Mouse (Mus musculus): ENCODE results near the gene Gm21974.
"Not testable (repeated sequence)": the region's sequence is repeated elsewhere in the genome, so short reads cannot be mapped to it uniquely, and the experiment has no call there.

Gene Gm21974

DNA sequence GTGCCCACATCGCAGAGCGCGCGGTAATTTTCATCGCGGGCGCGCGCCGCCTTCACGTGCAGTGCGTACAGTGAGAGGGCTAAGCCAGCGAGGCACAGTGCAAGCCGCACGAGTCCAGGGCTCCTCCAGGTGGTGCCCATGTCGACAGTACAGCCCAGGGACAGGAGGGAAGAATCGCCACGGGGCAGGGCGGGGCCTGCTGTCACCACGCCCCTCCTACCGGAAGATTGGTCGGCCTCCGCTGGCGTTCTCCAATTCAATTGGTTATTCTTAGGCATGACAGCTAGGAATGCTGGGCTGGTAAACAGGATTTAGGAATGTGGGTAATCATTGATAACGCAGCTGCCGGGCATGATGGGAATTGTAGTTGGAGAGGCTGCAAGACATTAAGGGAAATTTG lies at the start of gene Gm21974, which contains the start of gene Vkorc1:
TSS of gene Gm21974 (minus strand) at position 13 of the 400 bp plus-strand sequence.
TSS of gene Vkorc1 (minus strand) at position 176 of the 400 bp plus-strand sequence.
- peak; percentile 97 for DNase-seq (ENCODE audit: low spot score)

DNA sequence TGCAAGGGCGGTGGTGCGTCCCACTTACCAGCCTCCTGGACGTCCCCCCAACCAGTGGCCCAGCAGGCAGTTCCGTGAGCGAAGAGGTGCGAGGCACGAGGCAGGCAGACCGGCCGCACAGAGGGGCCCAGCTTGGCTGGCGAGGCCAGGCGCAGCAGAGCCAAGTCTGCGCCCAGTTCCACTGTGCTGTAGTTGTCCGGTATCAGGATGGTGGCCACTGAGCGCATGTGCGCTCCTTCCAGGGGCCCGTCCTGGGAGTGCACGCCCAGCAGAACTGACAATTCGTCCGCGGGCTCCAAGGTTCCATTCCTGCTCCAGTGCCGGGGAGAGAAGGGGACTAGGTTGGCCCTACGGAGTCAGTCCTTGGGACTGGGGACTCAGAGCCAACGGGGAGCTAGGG lies 49.4 kb upstream of the Gm21974 start:
- peak; percentile 49 for DNase-seq (ENCODE audit: low spot score)

DNA sequence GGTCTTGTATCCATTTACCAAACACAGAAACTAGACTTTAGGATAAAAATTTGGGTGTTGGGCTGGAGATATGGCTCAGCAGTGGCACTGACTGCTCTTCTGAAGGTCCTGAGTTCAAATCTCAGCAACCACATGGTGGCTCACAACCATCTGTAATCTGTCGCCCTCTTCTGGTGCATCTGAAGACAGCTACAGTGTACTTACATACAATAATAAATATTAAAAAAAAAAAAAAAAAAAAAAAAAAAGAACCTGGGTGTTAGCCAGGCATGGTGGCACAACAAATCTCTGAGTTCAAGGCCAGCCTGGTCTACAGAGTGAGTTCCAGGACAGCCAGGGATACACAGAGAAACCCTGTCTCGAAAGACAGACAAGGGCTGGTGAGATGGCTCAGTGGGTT lies 46.8 kb upstream of the Gm21974 start:
- not testable (repeated sequence) for DNase-seq (ENCODE audit: low spot score)

DNA sequence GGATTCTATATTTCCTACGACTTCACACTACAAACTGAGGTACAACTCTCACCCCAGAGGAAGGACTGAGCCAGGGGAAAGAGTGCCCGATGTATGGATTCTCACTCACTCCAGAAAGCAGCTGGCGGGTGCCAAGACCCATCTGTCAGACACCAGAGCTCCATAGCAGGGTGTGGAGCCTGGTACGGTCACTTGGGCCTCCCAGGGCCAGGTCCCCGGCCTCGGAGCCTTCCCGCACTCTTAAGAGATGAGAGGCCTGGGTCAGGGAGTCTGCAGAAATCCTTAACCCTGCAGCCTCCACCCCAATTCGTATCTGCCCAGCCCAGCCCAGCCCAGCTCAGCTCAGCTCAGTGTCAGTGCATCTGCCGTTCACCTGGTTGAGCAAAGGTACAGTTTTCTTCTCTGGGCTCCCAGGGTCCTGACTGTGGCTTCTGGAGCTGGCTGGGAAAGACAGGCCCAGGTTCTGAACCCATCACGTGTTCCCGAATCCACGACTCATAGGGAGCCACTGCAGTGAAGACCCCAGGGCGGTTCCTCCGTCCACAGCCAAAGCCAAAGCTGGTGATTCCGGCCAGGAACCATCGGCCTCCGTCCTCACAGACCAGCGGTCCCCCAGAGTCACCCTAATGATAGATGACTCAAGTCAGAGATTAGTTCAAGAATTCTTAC lies 41.1 kb upstream of the Gm21974 start:
- DNase-seq (ENCODE audit: low spot score) = no peak

DNA sequence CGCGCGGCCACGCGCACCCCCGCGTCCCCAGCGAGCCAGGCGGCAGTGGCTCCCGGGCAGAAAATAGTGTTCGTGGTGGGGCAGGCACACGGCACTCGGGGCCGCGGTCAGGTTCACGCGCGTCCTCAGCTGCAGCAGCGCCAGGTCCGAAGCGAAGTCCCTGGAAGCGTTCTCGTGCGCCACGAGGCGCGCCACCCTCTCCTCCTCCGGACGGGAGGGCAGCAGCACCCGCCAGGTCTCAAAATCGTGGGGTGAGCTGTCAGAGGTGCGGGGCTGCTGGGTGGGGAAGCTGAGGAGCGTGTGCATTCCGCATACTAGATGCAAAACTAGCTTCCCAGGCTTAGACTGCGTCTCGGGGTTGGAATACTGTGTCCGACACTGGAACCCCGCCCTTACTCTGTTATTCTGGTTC lies 40.5 kb upstream of the Gm21974 start:
- DNase-seq (ENCODE audit: low spot score) = no peak

DNA sequence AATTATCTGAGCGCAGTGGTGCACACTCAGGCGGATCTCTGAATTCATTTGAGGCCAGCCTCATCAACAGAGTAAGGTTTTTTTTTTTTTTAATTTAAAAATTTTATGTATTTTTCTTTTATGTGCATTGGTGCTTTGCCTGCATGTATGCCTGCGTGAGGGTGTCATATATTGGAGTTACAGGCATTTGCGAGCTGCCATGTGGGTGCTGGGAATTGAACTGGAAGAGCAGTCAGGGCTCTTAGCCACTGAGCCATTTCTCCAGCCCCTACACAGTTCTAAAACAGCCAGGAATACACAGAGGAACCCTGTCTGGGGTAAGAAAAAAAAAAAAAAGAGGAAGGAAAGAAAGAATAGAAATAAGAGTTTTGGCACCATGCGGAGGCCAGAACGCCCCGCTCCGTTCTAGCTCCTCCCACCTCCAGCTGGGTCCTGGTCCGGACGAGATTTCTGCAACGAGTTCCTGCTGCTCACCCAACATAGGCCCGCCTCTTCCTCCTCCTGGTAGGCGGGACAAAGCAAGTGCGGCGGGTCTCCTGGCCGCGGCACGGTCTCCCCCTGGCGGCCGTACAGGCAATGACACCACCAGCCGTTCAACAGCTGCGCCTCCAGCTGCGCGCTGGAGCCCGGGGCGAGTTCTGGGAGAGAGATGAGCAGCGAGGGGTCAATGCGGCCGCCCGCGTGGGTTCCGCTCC lies 39.9 kb upstream of the Gm21974 start:
- DNase-seq (ENCODE audit: low spot score) = peak; percentile 98

DNA sequence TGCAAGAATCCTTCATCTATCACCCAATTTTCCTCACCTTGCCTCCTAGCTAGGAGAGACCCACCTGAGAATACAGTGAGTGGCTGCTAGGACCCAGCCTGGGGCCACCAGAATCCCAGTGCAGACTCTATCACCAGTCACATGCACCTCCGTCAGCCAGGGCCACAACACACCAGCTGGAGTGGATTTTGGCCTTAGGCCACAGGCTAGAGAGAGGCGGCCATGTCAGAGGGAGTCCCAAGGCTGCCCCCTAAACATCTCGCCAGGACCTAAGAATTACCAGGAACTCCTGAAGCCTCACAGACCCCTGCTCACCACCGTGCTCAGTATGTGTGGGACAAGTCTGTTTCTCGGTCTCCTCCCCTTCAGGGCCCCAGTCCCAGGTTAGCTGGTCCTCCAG lies 38.8 kb upstream of the Gm21974 start:
- DNase-seq (ENCODE audit: low spot score) = no peak

DNA sequence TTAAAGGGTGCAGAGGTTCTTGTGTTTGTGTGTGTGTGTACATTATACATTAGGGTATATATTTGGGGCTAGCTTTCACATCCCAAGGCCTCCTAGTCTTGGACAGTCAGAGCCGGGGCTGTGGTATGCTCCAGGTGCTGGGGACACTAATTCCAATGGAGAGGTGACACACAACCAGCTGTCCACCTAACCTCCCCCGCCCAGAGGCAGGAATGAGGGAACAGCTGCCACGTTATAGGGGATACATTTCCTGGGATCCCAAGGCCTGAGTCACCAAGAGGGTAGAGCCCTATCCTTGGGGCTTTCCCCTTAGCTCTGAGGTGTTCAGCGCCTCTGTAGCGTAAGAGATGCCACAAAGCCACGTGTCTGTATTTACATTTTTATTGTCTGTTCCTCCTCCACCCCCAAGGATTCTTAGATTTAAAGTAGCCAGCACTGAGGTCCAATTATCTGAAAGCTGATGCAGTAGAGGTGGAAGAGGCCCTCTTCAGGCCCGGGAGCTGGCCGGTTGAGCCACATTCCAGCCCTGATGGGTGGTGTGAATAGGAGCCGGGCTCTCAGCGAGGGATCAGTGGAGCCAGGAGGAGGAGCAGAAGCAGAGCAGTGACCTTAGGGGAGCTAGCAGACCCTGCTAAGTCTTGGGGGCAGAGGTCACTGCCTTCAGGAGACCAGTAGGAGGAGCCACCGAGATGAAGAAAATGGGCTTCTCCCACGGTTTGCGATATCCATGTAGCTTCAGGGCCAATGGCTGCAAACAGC lies 37.2 kb upstream of the Gm21974 start:
- peak; percentile 82 for DNase-seq (ENCODE audit: low spot score)

DNA sequence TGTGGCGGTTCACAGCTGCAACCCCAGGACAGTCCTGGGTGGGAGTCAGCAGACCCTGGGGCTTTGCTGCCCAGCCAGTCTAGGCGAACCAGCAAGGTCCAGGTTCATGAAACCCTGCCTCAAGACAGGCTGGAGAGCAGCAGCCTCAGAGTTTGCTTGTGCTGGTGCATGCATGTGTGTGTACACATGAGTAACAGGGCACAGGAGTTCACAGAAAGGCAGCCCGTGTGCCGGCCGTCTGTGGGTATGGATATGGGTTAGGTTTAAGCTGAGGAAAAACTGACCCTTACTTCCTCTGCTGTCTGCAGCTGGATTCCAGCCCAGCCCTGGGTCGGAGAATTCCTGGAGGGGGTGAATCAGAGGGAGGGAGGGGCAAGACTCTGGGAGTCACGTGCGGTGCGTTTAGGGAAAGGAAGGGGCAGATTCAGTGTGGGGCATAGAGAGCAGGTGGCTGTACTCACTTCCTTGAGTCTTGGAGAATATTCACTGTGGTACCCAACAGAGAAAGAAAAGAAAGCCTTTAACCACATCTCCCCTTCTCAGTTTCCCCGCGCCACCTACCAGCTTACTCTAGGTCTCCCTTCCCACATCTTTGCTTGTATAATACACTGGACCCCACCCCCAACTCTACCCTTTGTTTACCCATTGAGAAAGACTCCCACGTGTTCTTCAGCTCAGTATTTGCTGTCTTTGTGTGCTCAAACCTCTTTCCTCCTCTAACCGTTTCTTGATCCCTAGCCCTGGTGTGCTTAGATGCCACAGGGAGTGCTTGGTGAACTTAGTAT lies 36.3 kb upstream of the Gm21974 start:
- peak; percentile 30 for DNase-seq (ENCODE audit: low spot score)

DNA sequence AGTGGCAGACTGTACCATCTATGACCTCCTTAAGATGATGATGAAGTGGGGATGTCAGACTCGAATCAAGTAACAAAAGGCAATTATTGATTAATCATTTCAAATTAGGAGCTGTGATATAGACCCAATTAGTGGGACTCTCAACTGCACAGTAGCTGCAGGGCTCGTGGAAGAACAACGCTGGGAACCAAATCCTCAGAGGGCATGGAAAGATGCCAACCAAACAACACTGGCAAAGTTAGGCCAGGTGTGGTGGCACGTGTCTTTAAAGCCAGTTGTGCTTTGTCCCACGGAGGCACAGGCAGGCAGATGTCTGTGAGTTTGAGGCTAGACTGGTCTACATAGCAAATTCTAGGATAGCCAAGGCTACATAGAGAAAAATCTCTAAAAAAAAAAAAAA lies 35.4 kb upstream of the Gm21974 start:
- no peak for DNase-seq (ENCODE audit: low spot score)

DNA sequence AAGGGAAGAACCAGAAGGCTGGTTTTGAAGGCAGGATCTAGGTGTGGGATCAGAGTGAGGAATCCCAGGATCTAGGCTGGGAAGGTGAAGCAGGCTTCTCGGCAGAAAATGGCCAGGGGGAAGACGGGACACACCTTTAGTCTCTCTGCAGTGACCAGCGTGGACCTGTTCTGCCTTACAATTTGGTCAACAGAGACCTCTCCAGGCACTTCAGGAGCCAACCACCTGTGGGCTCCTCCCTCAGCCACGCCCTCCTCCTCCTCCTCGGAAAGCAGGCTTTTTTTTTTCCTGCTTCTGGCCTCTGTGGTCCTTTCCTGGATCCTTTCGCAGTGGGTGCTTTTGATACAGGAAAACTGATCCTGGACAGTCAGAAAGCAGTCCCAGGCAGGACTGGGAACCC lies 34.7 kb upstream of the Gm21974 start, which contains the start of gene Prss8:
TSS of gene Prss8 (minus strand) at position 182 of the 400 bp plus-strand sequence.
- DNase-seq (ENCODE audit: low spot score) = peak; percentile 31

DNA sequence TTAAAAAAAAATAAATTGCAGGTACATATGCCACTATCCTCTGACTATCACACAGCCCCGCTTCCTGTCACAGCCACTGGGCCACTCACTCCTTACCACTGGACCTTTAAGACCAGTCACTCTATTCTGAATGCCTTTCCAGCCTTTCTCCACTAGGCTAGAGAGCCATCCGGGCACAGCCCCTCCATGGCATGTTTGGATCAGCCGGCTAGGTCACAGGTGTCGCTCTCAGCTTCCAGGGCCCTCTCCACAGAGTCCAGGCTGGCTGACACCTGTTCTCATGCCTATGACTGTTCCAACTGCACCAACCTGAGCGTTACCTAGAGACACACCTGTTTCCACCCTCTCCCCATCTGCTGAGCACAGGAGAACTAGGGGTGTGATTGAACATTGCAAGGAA lies 33.3 kb upstream of the Gm21974 start:
- DNase-seq (ENCODE audit: low spot score) = no peak

DNA sequence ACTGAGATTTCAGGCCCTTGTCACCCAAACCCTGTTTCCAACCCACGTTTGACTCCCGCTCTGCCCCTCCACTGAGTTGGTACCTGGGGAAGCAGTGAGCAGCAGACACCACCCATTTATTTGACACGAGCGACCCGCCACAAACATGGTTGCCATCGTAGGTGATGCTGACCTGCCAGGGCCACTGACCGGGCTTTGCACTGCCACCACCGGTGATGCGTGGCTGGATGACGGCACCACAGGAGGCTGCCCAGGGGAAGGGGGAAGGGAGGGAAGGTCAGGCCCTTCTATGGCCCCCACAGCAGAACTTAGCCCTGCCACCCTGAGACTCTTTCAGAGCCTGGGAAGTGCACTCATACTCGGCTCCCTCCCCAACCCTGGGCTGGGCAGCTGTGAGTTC lies 32.5 kb upstream of the Gm21974 start:
- DNase-seq (ENCODE audit: low spot score) = no peak

DNA sequence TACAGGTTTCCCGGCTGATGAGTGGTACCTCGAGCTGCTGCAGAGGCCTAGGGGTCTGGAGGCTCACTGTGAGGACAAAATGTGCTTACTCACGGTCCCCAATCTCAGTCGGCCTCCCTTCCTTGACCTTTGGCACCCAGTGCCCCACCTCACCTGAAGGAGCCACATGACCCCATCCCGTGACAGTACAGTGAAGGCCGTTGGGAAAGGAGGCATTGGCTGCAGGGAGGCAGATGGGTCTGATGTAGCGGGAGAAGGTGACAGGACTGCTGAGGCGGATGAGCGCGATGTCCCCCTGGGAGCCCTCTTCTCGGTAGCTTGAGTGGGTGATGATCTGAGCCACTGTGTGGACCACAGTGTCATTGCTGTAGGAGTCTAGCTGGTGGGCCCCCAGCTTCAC lies 31.6 kb upstream of the Gm21974 start:
- no peak for DNase-seq (ENCODE audit: low spot score)

DNA sequence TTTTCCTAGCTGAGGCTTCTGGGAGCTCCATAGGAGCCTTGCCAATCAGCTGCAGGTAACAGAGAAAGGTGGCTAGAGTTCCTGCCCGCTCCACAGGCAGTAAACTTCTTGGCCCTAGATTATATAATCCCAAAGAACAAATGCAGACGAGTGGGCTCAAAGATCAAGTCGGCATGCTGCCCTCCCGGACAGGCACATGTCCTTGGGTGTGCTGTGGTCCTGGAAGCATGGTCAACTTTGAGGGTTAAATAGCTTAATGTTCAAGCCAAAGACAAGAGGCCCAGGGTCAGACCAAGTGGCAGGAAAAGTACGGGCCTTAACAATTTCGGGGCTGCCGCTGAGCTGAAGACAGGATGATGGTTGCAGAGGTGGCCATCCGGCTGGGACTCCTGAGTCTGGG lies 30.8 kb upstream of the Gm21974 start:
- DNase-seq (ENCODE audit: low spot score) = no peak

DNA sequence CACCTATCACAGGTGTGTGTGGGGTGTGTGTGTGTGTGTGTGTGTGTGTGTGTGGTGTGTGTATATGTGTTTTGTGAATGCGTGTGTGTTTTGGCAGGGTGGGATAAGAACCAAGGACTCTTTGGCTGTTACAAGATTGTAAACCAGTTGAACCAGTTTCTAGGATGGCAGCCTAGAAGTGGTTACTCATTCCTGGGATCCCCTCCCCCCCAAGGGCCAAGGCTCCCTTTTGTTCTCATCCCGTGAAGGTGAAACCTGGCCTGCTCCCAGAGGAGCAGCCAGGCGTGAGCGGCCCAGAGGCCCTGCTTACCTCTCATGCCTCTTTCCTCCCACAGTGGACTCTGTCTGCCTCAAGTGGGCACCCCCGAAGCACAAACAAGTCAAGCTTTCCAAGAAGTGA lies 30.0 kb upstream of the Gm21974 start:
- peak; percentile 38 for DNase-seq (ENCODE audit: low spot score)

DNA sequence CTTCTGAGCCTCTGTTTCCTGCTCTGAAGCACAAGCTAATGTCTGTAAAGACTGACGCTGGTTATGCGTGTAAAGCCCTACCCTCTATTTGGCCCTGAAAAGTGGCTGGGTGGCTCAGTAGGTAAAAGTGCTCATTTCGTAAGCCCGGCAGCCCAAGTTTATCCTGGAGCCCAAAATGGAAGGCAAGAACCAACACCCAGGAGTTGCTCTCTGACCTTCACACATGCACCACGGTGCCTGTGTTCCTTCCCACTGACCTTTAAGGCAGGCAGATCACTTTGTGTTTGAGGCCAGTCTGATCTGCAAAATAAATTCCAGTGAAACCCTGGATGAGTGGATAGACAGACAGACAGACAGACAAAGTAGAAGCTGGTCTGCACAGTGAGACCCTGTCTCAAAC lies 28.5 kb upstream of the Gm21974 start:
- DNase-seq (ENCODE audit: low spot score) = no peak

DNA sequence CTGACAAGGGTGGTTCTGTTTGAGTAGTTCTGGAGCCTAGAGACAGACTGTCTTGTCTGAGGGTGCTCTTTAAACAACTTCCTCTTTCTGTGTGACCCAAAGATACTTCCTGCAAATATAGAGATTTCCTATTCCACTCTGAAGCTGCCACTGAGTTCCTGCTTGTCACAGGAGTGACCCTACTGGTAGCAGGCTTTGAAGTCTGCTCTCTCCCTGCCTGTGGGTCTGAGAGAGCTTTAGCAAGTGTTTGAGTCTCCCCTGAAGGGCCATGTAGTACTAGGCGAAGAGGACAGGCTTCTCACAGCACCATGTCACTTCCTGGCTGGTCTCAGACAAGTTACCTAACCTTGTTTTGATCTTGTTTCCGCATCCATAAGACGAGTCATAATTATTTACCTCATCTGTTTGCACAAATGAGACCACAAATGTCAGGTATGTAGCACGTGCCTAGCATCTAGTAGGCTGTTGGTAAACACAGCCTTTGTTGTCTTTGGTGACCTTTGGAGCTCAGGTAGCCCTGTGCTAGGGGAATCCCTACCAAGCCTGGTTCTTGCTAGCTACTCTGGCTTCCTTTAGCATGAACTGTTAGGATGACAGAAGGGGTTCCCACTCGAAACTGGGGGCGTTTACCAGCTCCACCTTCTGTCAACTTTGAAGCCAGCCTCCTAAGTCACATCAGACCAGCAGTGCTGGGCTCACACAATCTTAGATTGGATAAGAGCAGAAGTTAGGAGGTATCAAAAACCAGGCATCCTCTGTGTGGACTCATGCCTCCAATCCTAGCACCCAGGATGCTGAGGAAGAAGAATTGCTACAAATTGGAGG lies 27.4 kb upstream of the Gm21974 start:
- no peak for DNase-seq (ENCODE audit: low spot score)

DNA sequence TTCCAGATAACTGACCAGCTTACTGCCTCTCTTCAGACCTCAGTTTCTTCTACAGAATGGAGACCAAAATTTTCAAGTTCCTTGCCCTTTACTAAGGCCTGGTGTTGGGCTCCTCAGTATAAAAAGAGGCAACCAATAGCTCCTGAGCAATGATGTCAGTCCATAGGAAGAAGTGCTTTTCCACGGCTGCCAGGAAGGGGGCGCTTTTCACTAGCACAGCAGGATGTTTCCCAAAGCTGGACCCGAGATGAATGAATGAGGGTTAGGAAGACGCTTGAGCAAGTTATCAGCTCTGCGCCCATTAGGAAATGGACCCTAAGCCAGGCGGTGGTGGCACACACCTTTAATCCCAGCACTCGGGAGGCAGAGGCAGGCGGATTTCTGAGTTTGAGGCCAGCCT lies 26.3 kb upstream of the Gm21974 start:
- peak; percentile 57 for DNase-seq (ENCODE audit: low spot score)

DNA sequence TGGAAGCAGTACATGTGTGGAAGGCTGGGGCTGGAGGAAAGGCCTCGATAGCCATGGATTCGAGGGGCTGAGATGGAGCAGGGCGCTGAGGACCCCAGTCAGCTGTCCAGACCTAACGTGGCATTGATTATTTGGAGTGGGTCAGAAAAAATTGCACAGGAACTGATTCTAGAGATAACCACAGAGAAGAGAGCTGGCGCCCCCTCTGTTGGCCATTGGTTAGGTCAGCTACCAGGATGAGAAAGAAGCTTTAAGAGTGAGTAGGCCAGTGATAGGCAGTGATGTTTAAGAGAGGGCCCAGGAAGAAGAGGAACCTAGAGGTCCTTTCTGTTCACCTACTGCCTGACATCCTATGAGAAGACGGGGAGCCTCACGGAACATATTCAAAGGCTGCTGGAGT lies 24.0 kb upstream of the Gm21974 start:
- no peak for DNase-seq (ENCODE audit: low spot score)

DNA sequence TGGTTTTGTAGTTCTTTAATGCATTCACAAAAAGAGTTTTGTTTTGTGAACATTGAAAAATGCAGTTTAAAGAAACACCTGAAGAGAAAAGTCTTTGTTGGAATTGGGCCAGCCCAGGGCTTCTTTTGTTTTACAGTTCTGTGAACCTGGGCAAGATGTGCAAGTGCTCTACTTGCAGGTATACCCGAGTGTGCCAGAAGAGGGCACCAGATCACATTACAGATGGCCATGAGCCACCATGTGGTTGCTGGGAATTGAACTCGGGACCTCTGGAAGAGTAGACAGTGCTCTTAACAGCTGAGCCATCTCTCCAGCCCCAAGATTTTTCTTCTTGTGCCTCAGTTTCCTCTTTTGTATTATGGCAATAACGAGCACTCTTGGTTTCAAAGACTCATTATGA lies 22.9 kb upstream of the Gm21974 start:
- peak; percentile 75 for DNase-seq (ENCODE audit: low spot score)

All from embryo, embryonic 10 days (tissue).